ENCODE assay signal across 14 mouse cellular contexts in genomic region chr13:54067617-54068166, GRCm38 (mm10). TPM values are rescaled to one million over a fixed set of nuclear protein-coding genes. Genes with fewer than 3 reads are reported as not detected.
A peak's percentile ranks its signal among the peaks of the same experiment; 100 is the strongest.
DNase-seq lines count a peak whose midpoint lies in the region; ATAC-seq lines count a peak whose summit lies in the region.
"Had no signal": no experiment of that assay in that cellular context is flagged by ENCODE, and none has a peak within 500 bp of the region (broad histone marks: within the 10 kb centered on the region; RNA-seq: fewer than 3 reads in every experiment).

No protein-coding gene starts in this region.

- H3K9me3 ChIP-seq in kidney, embryonic 16.5 days (ENCODE audit: low read length) = no peaks in the 10 kb centered on the region
- no peaks in the 10 kb centered on the region for H3K9me3 ChIP-seq in midbrain, embryonic 16.5 days (replicated peaks; ENCODE audit: control insufficient read depth, low read length, poor library complexity, severe bottlenecking)
- H3K9me3 ChIP-seq: embryonic facial prominence, embryonic 13.5 days had no signal

- no peak overlapping the region for H3K4me2 ChIP-seq in kidney, embryonic 16.5 days (replicated peaks; ENCODE audit: low read depth, low read length)
- H3K4me2 ChIP-seq in midbrain, embryonic 16.5 days (ENCODE audit: low read length) = no peak overlapping the region
- H3K4me2 ChIP-seq: embryonic facial prominence, embryonic 13.5 days had no signal

- peak; percentile 71 for DNase-seq in kidney, adult 11 months
- peak; percentile 63 for DNase-seq in ZHBTc4 (ENCODE audit: low read depth, low spot score)
- DNase-seq in kidney, adult 9 months = peak; percentile 89
- DNase-seq in adrenal gland, postnatal 4 days (ENCODE audit: low spot score in 2 of 2) = no peak
- DNase-seq in spleen, adult 18-20 months = no peak
- DNase-seq: adrenal gland, postnatal 14 days; cerebellum, adult 11 months; heart, postnatal 4 days; thymus, postnatal 25 days had no signal

- no peak overlapping the region for H3K9ac ChIP-seq in kidney, embryonic 16.5 days (replicated peaks; ENCODE audit: low read length)
- no peak overlapping the region for H3K9ac ChIP-seq in midbrain, embryonic 16.5 days (ENCODE audit: low read depth, low read length)
- H3K9ac ChIP-seq: embryonic facial prominence, embryonic 13.5 days had no signal

- ATAC-seq in kidney, embryonic 16.5 days (ENCODE audit: low FRiP score, low TSS enrichment) = no peak
- ATAC-seq in midbrain, embryonic 16.5 days = no peak
- ATAC-seq: CD4-positive, CD25-positive, alpha-beta regulatory T cell, adult 4 months had no signal

- H3K4me1 ChIP-seq in kidney, embryonic 16.5 days (ENCODE audit: insufficient read depth, low read length) = peaks cover 2% of the 10 kb centered on the region; the same call in 1 of the 2 replicates
- H3K4me1 ChIP-seq in midbrain, embryonic 16.5 days (ENCODE audit: control insufficient read depth, insufficient read depth, low read length) = peaks cover 9% of the 10 kb centered on the region

- WGBS in kidney, embryonic 16.5 days = 41% methylated on average over 6 of the region's 6 CpGs
- 4% methylated on average over 6 of the region's 6 CpGs for WGBS in midbrain, embryonic 16.5 days

- H3K36me3 ChIP-seq in kidney, embryonic 16.5 days (ENCODE audit: insufficient read depth, low read length) = no peaks in the 10 kb centered on the region
- H3K36me3 ChIP-seq in midbrain, embryonic 16.5 days (ENCODE audit: control insufficient read depth, insufficient read depth, low read length) = no peaks in the 10 kb centered on the region
- H3K36me3 ChIP-seq: embryonic facial prominence, embryonic 13.5 days had no signal

- H3K27ac ChIP-seq in kidney, embryonic 16.5 days (ENCODE audit: low read length) = no peak overlapping the region
- peak overlapping the region; percentile 20; the same call in 1 of the 2 replicates for H3K27ac ChIP-seq in midbrain, embryonic 16.5 days (ENCODE audit: low read length)
- H3K27ac ChIP-seq: embryonic facial prominence, embryonic 13.5 days had no signal

- no peaks in the 10 kb centered on the region; the same call in 1 of the 2 replicates for H3K27me3 ChIP-seq in kidney, embryonic 16.5 days (ENCODE audit: insufficient read depth, low read length)
- H3K27me3 ChIP-seq in midbrain, embryonic 16.5 days (ENCODE audit: control insufficient read depth, insufficient read depth, low read depth, low read length) = no peaks in the 10 kb centered on the region; the same call in 1 of the 2 replicates
- H3K27me3 ChIP-seq: embryonic facial prominence, embryonic 13.5 days had no signal

- H3K4me3 ChIP-seq in kidney, embryonic 16.5 days (ENCODE audit: low read length) = no peak overlapping the region
- H3K4me3 ChIP-seq in midbrain, embryonic 16.5 days (ENCODE audit: low read depth, low read length) = no peak overlapping the region
- H3K4me3 ChIP-seq: embryonic facial prominence, embryonic 13.5 days had no signal

RNA-seq across cellular contexts. Expression of gene Sfxn1, which starts 4.0 kb away (rescaled TPM):
- polyA plus RNA-seq in kidney, embryonic 16.5 days (2015; fragmentation: Nextera tagmentation; extraction: Ambion mirVana) = 103 TPM in 2 replicates
- 112 and 119 TPM in 2 replicates for polyA plus RNA-seq in midbrain, embryonic 16.5 days (2015; fragmentation: Nextera tagmentation; extraction: Ambion mirVana)
- total RNA-seq in adrenal gland, postnatal 4 days (2021) = 10 to 100 TPM; 60.8 to 65.4 TPM

RNA-seq across cellular contexts. Expression of gene Drd1, which starts 12.2 kb away (rescaled TPM):
- 0.39 and 0.50 TPM in 2 replicates for polyA plus RNA-seq in kidney, embryonic 16.5 days (2015; fragmentation: Nextera tagmentation; extraction: Ambion mirVana)
- polyA plus RNA-seq in midbrain, embryonic 16.5 days (2015; fragmentation: Nextera tagmentation; extraction: Ambion mirVana) = 3.5 and 5.2 TPM in 2 replicates
- under 1 TPM; 0.34 to 0.73 TPM for total RNA-seq in adrenal gland, postnatal 4 days (2021)
- polyA plus RNA-seq: CD4-positive, CD25-positive, alpha-beta regulatory T cell, adult 4 months; liver, embryonic 16.5 days had no signal

Comparison
In these comparisons a context has a peak if more than half of its experiments do, and no peak if none do; other contexts are left out.
1. DNase-seq: peak in kidney, adult 11 months (single experiment), ZHBTc4 (single experiment) and kidney, adult 9 months (single experiment); none in adrenal gland, postnatal 4 days (0 of 2) and spleen, adult 18-20 months (0 of 2).